Mouse (Mus musculus): ENCODE measurements around the gene Oas1c.

- TF ChIP-seq POLR2A (IDR thresholded peaks at IDR 0.05; ENCODE audit: borderline replicate concordance, extremely low read depth, low read depth, low read length) (no peak), CTCF (IDR thresholded peaks at IDR 0.05; ENCODE audit: insufficient read depth, low read length) (no peak)
Measured at GRCm38 (mm10) chr5:120782446-120782845, 29.9 kb downstream of the Oas1c start.

Measured in lung, adult 2 months (tissue).